Mouse (Mus musculus) bone marrow macrophage, adult 2 months (primary cell): Measurements from ENCODE around the gene Nup188.

ENCODE experiments used
- CTCF ChIP-seq: IDR thresholded peaks from 2 replicates; pipeline ENCODE4 v1.5.1; 2012; ENCODE audit warnings: low read depth, mild to moderate bottlenecking, low read length, moderate library complexity
- POLR2A ChIP-seq: IDR thresholded peaks from 2 replicates; pipeline ENCODE4 v1.6.1; 2012; ENCODE audit warnings: mild to moderate bottlenecking, low read depth, low read length, borderline replicate concordance

- TF ChIP-seq CTCF: no peak
- TF ChIP-seq POLR2A: no peak
Observed at GRCm38 (mm10) chr2:30366203-30366602, 80.0 kb downstream of the Nup188 start.
